Mouse (Mus musculus): ENCODE data around the gene Slc38a4. TPM values are rescaled to one million over a fixed set of nuclear protein-coding genes. Genes with fewer than 3 reads are reported as not detected.

The Slc38a4 gene
- polyA plus RNA-seq, 1 experiment from 2014 or later: 29.1 TPM

GRCm38 (mm10) chr15:97005631-97006234 lies 50.0 kb downstream of the Slc38a4 start:
- 86% methylated on average over 15 of the region's 15 CpGs for WGBS
- H3K27ac ChIP-seq: no peak overlapping the region
- no peak overlapping the region for H3K4me2 ChIP-seq (replicated peaks)
- H3K36me3 ChIP-seq: no peaks in the 10 kb centered on the region
- H3K4me3 ChIP-seq: no peak overlapping the region
- ATAC-seq (ENCODE audit: low FRiP score): no peak
- H3K27me3 ChIP-seq: no peaks in the 10 kb centered on the region
- no peaks in the 10 kb centered on the region for H3K9me3 ChIP-seq (replicated peaks)
- no peaks in the 10 kb centered on the region for H3K4me1 ChIP-seq
- no peak overlapping the region for H3K9ac ChIP-seq

- Histone ChIP-seq H3K9me3 (replicated peaks) (no peaks in the 10 kb centered on the region), H3K27me3 (no peaks in the 10 kb centered on the region), H3K4me1 (peaks cover 3% of the 10 kb centered on the region; the same call in 1 of the 2 replicates), H3K27ac (no peak overlapping the region), H3K9ac (no peak overlapping the region), H3K4me2 (replicated peaks) (no peak overlapping the region), H3K4me3 (no peak overlapping the region), H3K36me3 (no peaks in the 10 kb centered on the region)
- ATAC-seq (ENCODE audit: low FRiP score): no peak
- 84% methylated on average over 7 of the region's 7 CpGs for WGBS
These were observed 51.3 kb downstream of the Slc38a4 start for GRCm38 (mm10) chr15:97004525-97004867.

- no peak overlapping the region for H3K4me2 ChIP-seq (replicated peaks)
- H3K36me3 ChIP-seq: no peaks in the 10 kb centered on the region
- H3K27me3 ChIP-seq: no peaks in the 10 kb centered on the region
- no peak overlapping the region for H3K9ac ChIP-seq
- H3K27ac ChIP-seq: no peak overlapping the region
- H3K9me3 ChIP-seq (replicated peaks): no peaks in the 10 kb centered on the region
- 71% methylated on average over 10 of the region's 10 CpGs for WGBS
- ATAC-seq (ENCODE audit: low FRiP score): no peak
- H3K4me1 ChIP-seq: peaks cover 3% of the 10 kb centered on the region; the same call in 1 of the 2 replicates
- no peak overlapping the region for H3K4me3 ChIP-seq
These were observed 51.8 kb downstream of the Slc38a4 start for GRCm38 (mm10) chr15:97003851-97004524.

- ATAC-seq (ENCODE audit: low FRiP score): no peak
- Histone ChIP-seq H3K9ac (0 out of 2 replicates have a peak overlapping the region, but pooled peaks have one; percentile 13), H3K4me2 (replicated peaks) (peak overlapping the region; percentile 32), H3K9me3 (replicated peaks) (no peaks in the 10 kb centered on the region), H3K27me3 (no peaks in the 10 kb centered on the region), H3K27ac (no peak overlapping the region), H3K36me3 (no peaks in the 10 kb centered on the region), H3K4me3 (peak overlapping the region; percentile 19; the same call in 1 of the 2 replicates), H3K4me1 (peaks cover 3% of the 10 kb centered on the region; the same call in 1 of the 2 replicates)
- WGBS: 74% methylated on average over 6 of the region's 6 CpGs
These were observed 52.6 kb downstream of the Slc38a4 start for GRCm38 (mm10) chr15:97003186-97003585.

- Histone ChIP-seq H3K4me2 (replicated peaks) (peak overlapping the region; percentile 32), H3K4me3 (peak overlapping the region; percentile 19), H3K36me3 (no peaks in the 10 kb centered on the region), H3K27me3 (no peaks in the 10 kb centered on the region), H3K9ac (0 out of 2 replicates have a peak overlapping the region, but pooled peaks have one; percentile 13), H3K27ac (no peak overlapping the region), H3K4me1 (peaks cover 3% of the 10 kb centered on the region; the same call in 1 of the 2 replicates), H3K9me3 (replicated peaks) (no peaks in the 10 kb centered on the region)
- ATAC-seq (ENCODE audit: low FRiP score): no peak
- WGBS: 68% methylated on average over 12 of the region's 12 CpGs
These were observed 53.0 kb downstream of the Slc38a4 start for GRCm38 (mm10) chr15:97002752-97003151.

- no peak overlapping the region for H3K9ac ChIP-seq
- peaks cover 3% of the 10 kb centered on the region; the same call in 1 of the 2 replicates for H3K4me1 ChIP-seq
- ATAC-seq (ENCODE audit: low FRiP score): no peak
- H3K4me3 ChIP-seq: no peak overlapping the region
- no peaks in the 10 kb centered on the region for H3K36me3 ChIP-seq
- no peaks in the 10 kb centered on the region for H3K27me3 ChIP-seq
- whole genome bisulfite sequencing: 88% methylated on average over 7 of the region's 7 CpGs
- H3K27ac ChIP-seq: peak overlapping the region; percentile 60; the same call in 1 of the 2 replicates
- no peaks in the 10 kb centered on the region for H3K9me3 ChIP-seq (replicated peaks)
- no peak overlapping the region for H3K4me2 ChIP-seq (replicated peaks)
These were observed 53.9 kb downstream of the Slc38a4 start for GRCm38 (mm10) chr15:97001886-97002285.

- Histone ChIP-seq H3K4me2 (replicated peaks) (no peak overlapping the region), H3K27me3 (no peaks in the 10 kb centered on the region), H3K4me3 (no peak overlapping the region), H3K27ac (peak overlapping the region; percentile 60), H3K4me1 (peaks cover 3% of the 10 kb centered on the region; the same call in 1 of the 2 replicates), H3K9ac (no peak overlapping the region), H3K9me3 (replicated peaks) (no peaks in the 10 kb centered on the region), H3K36me3 (no peaks in the 10 kb centered on the region)
- ATAC-seq (ENCODE audit: low FRiP score): no peak
- 58% methylated on average over 12 of the region's 12 CpGs for WGBS
These were observed 54.3 kb downstream of the Slc38a4 start for GRCm38 (mm10) chr15:97001416-97001815.

- no peaks in the 10 kb centered on the region for H3K9me3 ChIP-seq (replicated peaks)
- no peaks in the 10 kb centered on the region for H3K27me3 ChIP-seq
- WGBS: 57% methylated on average over 17 of the region's 17 CpGs
- peak overlapping the region; percentile 15; the same call in 1 of the 2 replicates for H3K4me2 ChIP-seq (replicated peaks)
- H3K27ac ChIP-seq: peak overlapping the region; percentile 66
- H3K4me3 ChIP-seq: no peak overlapping the region
- no peaks in the 10 kb centered on the region for H3K36me3 ChIP-seq
- H3K4me1 ChIP-seq: peaks cover 3% of the 10 kb centered on the region; the same call in 1 of the 2 replicates
- H3K9ac ChIP-seq: no peak overlapping the region
- no peak for ATAC-seq (ENCODE audit: low FRiP score)
These were observed 55.2 kb downstream of the Slc38a4 start for GRCm38 (mm10) chr15:97000319-97001251.

GRCm38 (mm10) chr15:96999401-96999800 lies 56.4 kb downstream of the Slc38a4 start:
- no peak overlapping the region for H3K4me3 ChIP-seq
- H3K9me3 ChIP-seq (replicated peaks): no peaks in the 10 kb centered on the region
- no peaks in the 10 kb centered on the region for H3K27me3 ChIP-seq
- 75% methylated on average over 12 of the region's 12 CpGs for WGBS
- H3K27ac ChIP-seq: no peak overlapping the region
- peaks cover 3% of the 10 kb centered on the region; the same call in 1 of the 2 replicates for H3K4me1 ChIP-seq
- no peak overlapping the region for H3K4me2 ChIP-seq (replicated peaks)
- ATAC-seq (ENCODE audit: low FRiP score): no peak
- no peak overlapping the region for H3K9ac ChIP-seq
- H3K36me3 ChIP-seq: no peaks in the 10 kb centered on the region

- 76% methylated on average over 8 of the region's 8 CpGs for WGBS
- Histone ChIP-seq H3K9me3 (replicated peaks) (no peaks in the 10 kb centered on the region; the same call in 1 of the 2 replicates), H3K9ac (no peak overlapping the region), H3K27ac (no peak overlapping the region), H3K36me3 (no peaks in the 10 kb centered on the region), H3K27me3 (no peaks in the 10 kb centered on the region), H3K4me2 (replicated peaks) (no peak overlapping the region), H3K4me3 (no peak overlapping the region), H3K4me1 (no peaks in the 10 kb centered on the region)
- ATAC-seq (ENCODE audit: low FRiP score): no peak
These were observed 70.1 kb downstream of the Slc38a4 start for GRCm38 (mm10) chr15:96985618-96986017.

GRCm38 (mm10) chr15:96983581-96984330 lies 72.0 kb downstream of the Slc38a4 start:
- Histone ChIP-seq H3K4me2 (replicated peaks) (no peak overlapping the region), H3K36me3 (no peaks in the 10 kb centered on the region), H3K9ac (no peak overlapping the region), H3K9me3 (replicated peaks) (no peaks in the 10 kb centered on the region; the same call in 1 of the 2 replicates), H3K4me3 (no peak overlapping the region), H3K27me3 (no peaks in the 10 kb centered on the region), H3K27ac (no peak overlapping the region), H3K4me1 (no peaks in the 10 kb centered on the region)
- ATAC-seq (ENCODE audit: low FRiP score): no peak
- 88% methylated on average over 13 of the region's 13 CpGs for WGBS

Data from hindbrain, embryonic 12.5 days (tissue).